In genomic region chr11:113633398-113633797, GRCm38 (mm10) we compare ENCODE assay signal across 24 mouse cellular contexts. TPM values are rescaled to one million over a fixed set of nuclear protein-coding genes. Genes with fewer than 3 reads are reported as not detected.
A peak's percentile ranks its signal among the peaks of the same experiment; 100 is the strongest.
DNase-seq lines count a peak whose midpoint lies in the region; ATAC-seq and TF ChIP-seq lines count a peak whose summit lies in the region.
"Had no signal": no experiment of that assay in that cellular context is flagged by ENCODE, and none has a peak within 500 bp of the region (broad histone marks: within the 10 kb centered on the region; RNA-seq: fewer than 3 reads in every experiment).

No protein-coding gene starts in this region.

- peak; percentile 45 for DNase-seq in liver, adult 2 months (ENCODE audit: extremely low read depth, low read depth, low spot score)
- no peak for DNase-seq in liver, embryonic 11.5 days (ENCODE audit: low spot score)
- DNase-seq in 416B (ENCODE audit: low read depth): peak; percentile 30
- no peak for DNase-seq in heart, postnatal 14 days
- no peak for DNase-seq in forebrain, embryonic 11.5 days (ENCODE audit: low spot score)
- DNase-seq: adrenal gland, adult 8-10 months; adrenal gland, postnatal 25 days; cerebellum, adult 11 months; cerebellum, adult 18-20 months; cerebellum, adult 8-10 months; cerebellum, adult 9-11 months; cerebellum, postnatal 14 days; cerebellum, postnatal 36 days; embryo, embryonic 11 days; forebrain, postnatal 0 days had no signal

- H3K36me3 ChIP-seq in liver, adult 2 months (ENCODE audit: control insufficient read depth, insufficient read depth, low read length): no peaks in the 10 kb centered on the region
- H3K36me3 ChIP-seq in liver, embryonic 11.5 days (ENCODE audit: control insufficient read depth, insufficient read depth, low read length): no peaks in the 10 kb centered on the region
- no peaks in the 10 kb centered on the region for H3K36me3 ChIP-seq in forebrain, embryonic 11.5 days (ENCODE audit: control insufficient read depth, insufficient read depth, low read length)
- H3K36me3 ChIP-seq: embryonic facial prominence, embryonic 13.5 days; embryonic facial prominence, embryonic 15.5 days; forebrain, embryonic 15.5 days had no signal

- no peaks in the 10 kb centered on the region for H3K27me3 ChIP-seq in liver, adult 2 months (ENCODE audit: control insufficient read depth, insufficient read depth, low read length)
- no peaks in the 10 kb centered on the region for H3K27me3 ChIP-seq in liver, embryonic 11.5 days (replicated peaks; ENCODE audit: control insufficient read depth, insufficient read depth, low read length)
- no peaks in the 10 kb centered on the region for H3K27me3 ChIP-seq in forebrain, embryonic 11.5 days (ENCODE audit: control insufficient read depth, insufficient read depth, low read length)
- H3K27me3 ChIP-seq: embryonic facial prominence, embryonic 13.5 days; forebrain, embryonic 13.5 days; forebrain, embryonic 15.5 days; Patski had no signal

- no peak overlapping the region for H3K27ac ChIP-seq in liver, adult 2 months (replicated peaks; ENCODE audit: insufficient read depth, low read depth, low read length)
- no peak overlapping the region for H3K27ac ChIP-seq in liver, embryonic 11.5 days (ENCODE audit: low read depth, low read length)
- H3K27ac ChIP-seq in forebrain, embryonic 11.5 days (ENCODE audit: low read depth, low read length): no peak overlapping the region
- H3K27ac ChIP-seq: embryonic facial prominence, embryonic 13.5 days; embryonic facial prominence, embryonic 15.5 days; forebrain, embryonic 10.5 days; forebrain, embryonic 13.5 days; forebrain, embryonic 15.5 days had no signal

- intact Hi-C loops in heart, postnatal 14 days (cut with DNase I): no loop called here

- no peak overlapping the region for H3K9ac ChIP-seq in liver, adult 2 months (ENCODE audit: low read depth, low read length)
- H3K9ac ChIP-seq in liver, embryonic 11.5 days (ENCODE audit: low read depth, low read length): no peak overlapping the region
- no peak overlapping the region for H3K9ac ChIP-seq in forebrain, embryonic 11.5 days (ENCODE audit: low read length)
- H3K9ac ChIP-seq: embryonic facial prominence, embryonic 13.5 days; embryonic facial prominence, embryonic 15.5 days; forebrain, embryonic 13.5 days; forebrain, embryonic 15.5 days; forebrain, postnatal 0 days had no signal

- TF ChIP-seq POLR2A in liver, adult 2 months (IDR thresholded peaks at IDR 0.05; ENCODE audit: extremely low read depth, insufficient read depth, low read length): no peak

- H3K4me3 ChIP-seq in liver, adult 2 months (ENCODE audit: insufficient read depth, low read depth, low read length): no peak overlapping the region
- H3K4me3 ChIP-seq in liver, embryonic 11.5 days (ENCODE audit: low read depth, low read length): no peak overlapping the region
- H3K4me3 ChIP-seq in forebrain, embryonic 11.5 days (ENCODE audit: low read depth, low read length): no peak overlapping the region
- H3K4me3 ChIP-seq: embryonic facial prominence, embryonic 13.5 days; embryonic facial prominence, embryonic 15.5 days; erythroblast, embryonic 14.5 days; forebrain, embryonic 10.5 days; forebrain, embryonic 13.5 days; forebrain, embryonic 15.5 days had no signal

- TF ChIP-seq CTCF in liver, adult 2 months (IDR thresholded peaks at IDR 0.05; ENCODE audit: low read depth, low read length): no peak

- no peaks in the 10 kb centered on the region for H3K79me2 ChIP-seq in liver, adult 2 months (ENCODE audit: control insufficient read depth, insufficient read depth, low read length)

- H3K9me3 ChIP-seq in liver, embryonic 11.5 days (ENCODE audit: control insufficient read depth, low read length): no peaks in the 10 kb centered on the region
- H3K9me3 ChIP-seq in forebrain, embryonic 11.5 days (ENCODE audit: control insufficient read depth, low read length): no peaks in the 10 kb centered on the region; the same call in 1 of the 2 replicates
- H3K9me3 ChIP-seq: embryonic facial prominence, embryonic 13.5 days; embryonic facial prominence, embryonic 15.5 days; forebrain, embryonic 13.5 days; forebrain, embryonic 15.5 days had no signal

- ATAC-seq in liver, embryonic 11.5 days (replicated peaks; ENCODE audit: low FRiP score): no peak
- ATAC-seq in granulocyte monocyte progenitor cell, adult 5-6 weeks (replicated peaks; ENCODE audit: poor library complexity, severe bottlenecking): peak; percentile 77
- ATAC-seq in forebrain, embryonic 11.5 days (replicated peaks; ENCODE audit: low FRiP score): no peak
- ATAC-seq: activated CD4-positive, CD25-positive, alpha-beta regulatory T cell, adult 4 months; forebrain, embryonic 13.5 days; forebrain, embryonic 15.5 days; forebrain, postnatal 0 days; Patski had no signal

- no peak overlapping the region for H3K4me2 ChIP-seq in liver, embryonic 11.5 days
- no peak overlapping the region for H3K4me2 ChIP-seq in forebrain, embryonic 11.5 days (ENCODE audit: low read depth, low read length, severe bottlenecking)
- H3K4me2 ChIP-seq: embryonic facial prominence, embryonic 13.5 days; embryonic facial prominence, embryonic 15.5 days; forebrain, embryonic 13.5 days; forebrain, embryonic 15.5 days had no signal

- WGBS in liver, adult 2 months: 65% methylated on average over 5 of the region's 5 CpGs
- WGBS in liver, embryonic 11.5 days: 80% methylated on average over 5 of the region's 5 CpGs
- whole genome bisulfite sequencing in forebrain, embryonic 11.5 days: 87% methylated on average over 5 of the region's 5 CpGs

- H3K4me1 ChIP-seq in liver, adult 2 months (ENCODE audit: control insufficient read depth, insufficient read depth, low read length): peaks cover 8% of the 10 kb centered on the region
- H3K4me1 ChIP-seq in liver, embryonic 11.5 days (replicated peaks; ENCODE audit: control insufficient read depth, insufficient read depth, low read length): no peaks in the 10 kb centered on the region
- no peaks in the 10 kb centered on the region for H3K4me1 ChIP-seq in forebrain, embryonic 11.5 days (replicated peaks; ENCODE audit: control insufficient read depth, insufficient read depth, low read length)
- H3K4me1 ChIP-seq: embryonic facial prominence, embryonic 13.5 days; embryonic facial prominence, embryonic 15.5 days; forebrain, embryonic 10.5 days; forebrain, embryonic 13.5 days had no signal

RNA-seq across cellular contexts. Expression of gene Sstr2, which starts 14.3 kb away (rescaled TPM):
- 0.07 TPM in 1 of 2 replicates, not detected in the other for total RNA-seq in liver, adult 2 months (2014; rRNA removed)
- polyA plus RNA-seq in liver, adult 2 months (2012; rRNA removed): 0.17 TPM in 1 of 2 replicates, not detected in the other
- polyA plus RNA-seq in liver, embryonic 11.5 days (2014; fragmentation: Nextera tagmentation; extraction: Ambion mirVana): 2.2 and 2.7 TPM in 2 replicates
- 0.13 and 1.2 TPM in 2 replicates for total RNA-seq in granulocyte monocyte progenitor cell, adult 5-6 weeks (2014; fragmentation: Nextera tagmentation)
- not detected in 2 replicates for total RNA-seq in granulocyte monocyte progenitor cell, adult 5-6 weeks (2017)
- total RNA-seq in heart, postnatal 14 days (2021): not detected
- polyA plus RNA-seq in forebrain, embryonic 11.5 days (2014; fragmentation: Nextera tagmentation; extraction: Ambion mirVana): 10.5 and 10.7 TPM in 2 replicates
- polyA plus RNA-seq: activated CD4-positive, CD25-positive, alpha-beta regulatory T cell, adult 4 months; erythroblast, embryonic 14.5 days had no signal

RNA-seq across cellular contexts. Expression of gene Cog1, which starts 15.6 kb away (rescaled TPM):
- total RNA-seq in liver, adult 2 months (2014; rRNA removed): 6.0 and 8.3 TPM in 2 replicates
- 14.6 and 17.7 TPM in 2 replicates for polyA plus RNA-seq in liver, adult 2 months (2012; rRNA removed)
- polyA plus RNA-seq in liver, embryonic 11.5 days (2014; fragmentation: Nextera tagmentation; extraction: Ambion mirVana): 24.0 and 24.7 TPM in 2 replicates
- total RNA-seq in granulocyte monocyte progenitor cell, adult 5-6 weeks (2014; fragmentation: Nextera tagmentation): 39.1 and 63.6 TPM in 2 replicates
- total RNA-seq in granulocyte monocyte progenitor cell, adult 5-6 weeks (2017): 11.3 and 22.8 TPM in 2 replicates
- 10 to 100 TPM; 16.1 to 18.5 TPM for total RNA-seq in heart, postnatal 14 days (2021)
- 36.2 and 39.4 TPM in 2 replicates for polyA plus RNA-seq in forebrain, embryonic 11.5 days (2014; fragmentation: Nextera tagmentation; extraction: Ambion mirVana)

RNA-seq across cellular contexts. Expression of gene Slc39a11, which starts 16.5 kb away (rescaled TPM):
- total RNA-seq in liver, adult 2 months (2014; rRNA removed): 18.8 and 21.5 TPM in 2 replicates
- 22.8 and 27.2 TPM in 2 replicates for polyA plus RNA-seq in liver, adult 2 months (2012; rRNA removed)
- 20.9 TPM in 2 replicates for polyA plus RNA-seq in liver, embryonic 11.5 days (2014; fragmentation: Nextera tagmentation; extraction: Ambion mirVana)
- total RNA-seq in granulocyte monocyte progenitor cell, adult 5-6 weeks (2014; fragmentation: Nextera tagmentation): 24.8 and 37.0 TPM in 2 replicates
- 30.5 and 36.9 TPM in 2 replicates for total RNA-seq in granulocyte monocyte progenitor cell, adult 5-6 weeks (2017)
- 1 to 10 TPM; 2.9 to 3.7 TPM for total RNA-seq in heart, postnatal 14 days (2021)
- 18.4 and 20.6 TPM in 2 replicates for polyA plus RNA-seq in forebrain, embryonic 11.5 days (2014; fragmentation: Nextera tagmentation; extraction: Ambion mirVana)

RNA-seq across cellular contexts. Expression of gene Fam104a, which starts 50.6 kb away (rescaled TPM):
- 4.5 and 5.6 TPM in 2 replicates for total RNA-seq in liver, adult 2 months (2014; rRNA removed)
- 15.2 and 16.4 TPM in 2 replicates for polyA plus RNA-seq in liver, adult 2 months (2012; rRNA removed)
- polyA plus RNA-seq in liver, embryonic 11.5 days (2014; fragmentation: Nextera tagmentation; extraction: Ambion mirVana): 58.7 and 62.3 TPM in 2 replicates
- 14.4 and 15.6 TPM in 2 replicates for total RNA-seq in granulocyte monocyte progenitor cell, adult 5-6 weeks (2014; fragmentation: Nextera tagmentation)
- 17.6 and 25.0 TPM in 2 replicates for total RNA-seq in granulocyte monocyte progenitor cell, adult 5-6 weeks (2017)
- 10 to 100 TPM; 15.3 to 16.0 TPM for total RNA-seq in heart, postnatal 14 days (2021)
- polyA plus RNA-seq in forebrain, embryonic 11.5 days (2014; fragmentation: Nextera tagmentation; extraction: Ambion mirVana): 57.4 and 60.3 TPM in 2 replicates

RNA-seq across cellular contexts. Expression of gene D11Wsu47e, which starts 50.8 kb away (rescaled TPM):
- 4.1 and 5.0 TPM in 2 replicates for total RNA-seq in liver, adult 2 months (2014; rRNA removed)
- 3.3 and 4.5 TPM in 2 replicates for polyA plus RNA-seq in liver, adult 2 months (2012; rRNA removed)
- 22.4 and 22.9 TPM in 2 replicates for polyA plus RNA-seq in liver, embryonic 11.5 days (2014; fragmentation: Nextera tagmentation; extraction: Ambion mirVana)
- total RNA-seq in granulocyte monocyte progenitor cell, adult 5-6 weeks (2014; fragmentation: Nextera tagmentation): 10.4 and 28.3 TPM in 2 replicates
- total RNA-seq in granulocyte monocyte progenitor cell, adult 5-6 weeks (2017): 6.4 and 19.0 TPM in 2 replicates
- total RNA-seq in heart, postnatal 14 days (2021): 1 to 10 TPM; 6.5 to 7.1 TPM
- 26.5 and 27.4 TPM in 2 replicates for polyA plus RNA-seq in forebrain, embryonic 11.5 days (2014; fragmentation: Nextera tagmentation; extraction: Ambion mirVana)

Comparison
In these comparisons a context has a peak if more than half of its experiments do, and no peak if none do; other contexts are left out.
1. DNase-seq: peak in liver, adult 2 months (single experiment) and 416B (single experiment); none in liver, embryonic 11.5 days (single experiment), heart, postnatal 14 days (0 of 2) and forebrain, embryonic 11.5 days (single experiment).